Mouse (Mus musculus) kidney, embryonic 14.5 days (tissue): ENCODE measurements around the gene Snrnp200. TPM values are rescaled to one million over a fixed set of nuclear protein-coding genes. Genes with fewer than 3 reads are reported as not detected.
A peak's percentile ranks its signal among the peaks of the same experiment; 100 is the strongest.

Experiments
- ATAC-seq: fragments of 200-750 bp; cut with Nextera tagmentation; 2 replicates; pipeline ENCODE4 v1.8.0; 2017; ENCODE audit warnings: moderate number of reproducible peaks, mild to moderate bottlenecking, moderate TSS enrichment, moderate library complexity; ENCODE audit not compliant: low FRiP score, low TSS enrichment
- H3K27ac ChIP-seq: fragments of 300-500 bp; sonication (generic); 2 replicates; pipeline ENCODE4 v1.5.1; 2014; ENCODE audit warnings: low read depth, mild to moderate bottlenecking, low read length, moderate library complexity, mixed read lengths
- H3K27me3 ChIP-seq: fragments of 300-500 bp; sonication (generic); 2 replicates; pipeline ENCODE4 v1.6.1; 2014; ENCODE audit warnings: mild to moderate bottlenecking, low read length; ENCODE audit not compliant: control insufficient read depth, insufficient read depth
- H3K36me3 ChIP-seq: fragments of 300-500 bp; sonication (generic); 2 replicates; pipeline ENCODE4 v1.6.1; 2014; ENCODE audit warnings: low read length, mixed read lengths; ENCODE audit not compliant: control insufficient read depth, insufficient read depth
- H3K4me1 ChIP-seq: fragments of 300-500 bp; sonication (generic); 2 replicates; pipeline ENCODE4 v1.6.1; 2014; ENCODE audit warnings: low read length, mixed read lengths; ENCODE audit not compliant: control insufficient read depth, insufficient read depth
- H3K4me2 ChIP-seq: fragments of 300-500 bp; sonication (generic); replicated peaks from 2 replicates; pipeline ENCODE4 v1.6.1; 2014; ENCODE audit warnings: low read depth, mild to moderate bottlenecking, low read length
- H3K4me3 ChIP-seq: fragments of 300-500 bp; sonication (generic); 2 replicates; pipeline ENCODE4 v1.5.1; 2014; ENCODE audit warnings: mild to moderate bottlenecking, low read length
- H3K9ac ChIP-seq: fragments of 300-500 bp; sonication (generic); 2 replicates; pipeline ENCODE4 v1.6.1; 2014; ENCODE audit warnings: low read depth, mild to moderate bottlenecking, low read length, moderate library complexity
- H3K9me3 ChIP-seq: fragments of 300-500 bp; sonication (generic); 2 replicates; pipeline ENCODE4 v1.6.1; 2016; ENCODE audit warnings: low read length; ENCODE audit not compliant: control insufficient read depth
- WGBS: fragments of 180-500 bp; shearing (Covaris S2); extraction: QIAGEN DNeasy Blood & Tissue Kit; methylation state at CpG from one replicate; pipeline ENCODE4 v1.1.7; 2014; 5-methylcytosine and 5-hydroxymethylcytosine counted together
- polyA plus RNA-seq: library from polyadenylated mRNA; unstranded; fragments of >200 nt; fragmentation: Nextera tagmentation; extraction: Ambion mirVana; gene quantifications from 2 replicates; pipeline ENCODE4 v1.2.1, GENCODE M21; 2014

The Snrnp200 gene
- polyA plus RNA-seq, 1 experiment from 2014 or later, result 85.9 TPM

- Histone ChIP-seq H3K9me3 (no peaks in the 10 kb centered on the region), H3K4me2 (no peak overlapping the region), H3K4me1 (peaks cover 25% of the 10 kb centered on the region; the same call in 1 of the 2 replicates), H3K9ac (no peak overlapping the region), H3K27ac (no peak overlapping the region), H3K36me3 (peaks cover 9% of the 10 kb centered on the region), H3K4me3 (no peak overlapping the region), H3K27me3 (no peaks in the 10 kb centered on the region)
- ATAC-seq, result no peak
- 80% methylated on average over 9 of the region's 9 CpGs for WGBS
These were observed 42.3 kb downstream of the Snrnp200 start for GRCm38 (mm10) chr2:127250291-127251008.

- WGBS, result 62% methylated on average over 3 of the region's 3 CpGs
- no peak for ATAC-seq
- peaks cover 22% of the 10 kb centered on the region; the same call in 1 of the 2 replicates for H3K4me1 ChIP-seq
- H3K4me3 ChIP-seq, result no peak overlapping the region
- H3K27ac ChIP-seq, result no peak overlapping the region
- no peaks in the 10 kb centered on the region for H3K27me3 ChIP-seq
- H3K36me3 ChIP-seq, result peaks cover 7% of the 10 kb centered on the region; the same call in 1 of the 2 replicates
- H3K4me2 ChIP-seq, result no peak overlapping the region
- H3K9me3 ChIP-seq, result no peaks in the 10 kb centered on the region
- no peak overlapping the region for H3K9ac ChIP-seq
These were observed 43.3 kb downstream of the Snrnp200 start for GRCm38 (mm10) chr2:127251457-127251856.

- Histone ChIP-seq H3K27me3 (no peaks in the 10 kb centered on the region), H3K36me3 (peaks cover 12% of the 10 kb centered on the region), H3K4me1 (peaks cover 17% of the 10 kb centered on the region; the same call in 1 of the 2 replicates), H3K9me3 (no peaks in the 10 kb centered on the region), H3K9ac (no peak overlapping the region), H3K4me2 (no peak overlapping the region), H3K4me3 (no peak overlapping the region), H3K27ac (no peak overlapping the region)
- no peak for ATAC-seq
- 37% methylated on average over 3 of the region's 3 CpGs for WGBS
These were observed 43.8 kb downstream of the Snrnp200 start for GRCm38 (mm10) chr2:127251880-127252527.

GRCm38 (mm10) chr2:127252787-127253186, 44.6 kb downstream of the Snrnp200 start:
- Histone ChIP-seq H3K36me3 (peaks cover 19% of the 10 kb centered on the region), H3K9me3 (no peaks in the 10 kb centered on the region), H3K4me1 (0 out of 2 replicates have a peak, but pooled peaks cover 16% of the 10 kb centered on the region), H3K27ac (no peak overlapping the region), H3K27me3 (no peaks in the 10 kb centered on the region), H3K4me3 (no peak overlapping the region), H3K9ac (no peak overlapping the region), H3K4me2 (no peak overlapping the region)
- WGBS, result 40% methylated on average over 5 of the region's 5 CpGs
- no peak for ATAC-seq

- H3K36me3 ChIP-seq, result peaks cover 34% of the 10 kb centered on the region
- WGBS, result 68% methylated on average over 3 of the region's 3 CpGs
- no peak for ATAC-seq
These were observed 46.5 kb downstream of the Snrnp200 start for GRCm38 (mm10) chr2:127254604-127255134.

GRCm38 (mm10) chr2:127255294-127255693, 47.1 kb downstream of the Snrnp200 start:
- Histone ChIP-seq H3K9me3 (no peaks in the 10 kb centered on the region), H3K27me3 (no peaks in the 10 kb centered on the region), H3K4me1 (0 out of 2 replicates have a peak, but pooled peaks cover 5% of the 10 kb centered on the region), H3K4me2 (no peak overlapping the region), H3K4me3 (no peak overlapping the region), H3K36me3 (peaks cover 38% of the 10 kb centered on the region), H3K9ac (no peak overlapping the region), H3K27ac (no peak overlapping the region)
- peak; percentile 51; the same call in 1 of the 2 replicates for ATAC-seq
- 58% methylated on average over 6 of the region's 6 CpGs for WGBS

More at GRCm38 (mm10) chr2:127254604-127255134, 46.5 kb downstream of the Snrnp200 start:
- no peak overlapping the region for H3K27ac ChIP-seq
- H3K9ac ChIP-seq, result no peak overlapping the region
- H3K27me3 ChIP-seq, result no peaks in the 10 kb centered on the region
- no peak overlapping the region for H3K4me2 ChIP-seq
- no peak overlapping the region for H3K4me3 ChIP-seq
- no peaks in the 10 kb centered on the region for H3K9me3 ChIP-seq
- 0 out of 2 replicates have a peak, but pooled peaks cover 5% of the 10 kb centered on the region for H3K4me1 ChIP-seq

- Histone ChIP-seq H3K4me2 (no peak overlapping the region), H3K9ac (no peak overlapping the region), H3K27ac (no peak overlapping the region), H3K9me3 (no peaks in the 10 kb centered on the region), H3K4me1 (no peaks in the 10 kb centered on the region), H3K36me3 (peaks cover 38% of the 10 kb centered on the region), H3K4me3 (no peak overlapping the region), H3K27me3 (no peaks in the 10 kb centered on the region)
- ATAC-seq, result no peak
- WGBS, result 86% methylated on average over 5 of the region's 5 CpGs
These were observed 51.2 kb downstream of the Snrnp200 start for GRCm38 (mm10) chr2:127259340-127259739.

- Histone ChIP-seq H3K4me1 (no peaks in the 10 kb centered on the region), H3K9ac (no peak overlapping the region), H3K36me3 (peaks cover 21% of the 10 kb centered on the region), H3K27me3 (no peaks in the 10 kb centered on the region), H3K4me2 (no peak overlapping the region), H3K4me3 (no peak overlapping the region), H3K9me3 (no peaks in the 10 kb centered on the region), H3K27ac (no peak overlapping the region)
- no peak for ATAC-seq
These were observed 54.3 kb downstream of the Snrnp200 start for GRCm38 (mm10) chr2:127262480-127262879.

GRCm38 (mm10) chr2:127267854-127268253, 59.7 kb downstream of the Snrnp200 start:
- no peak overlapping the region for H3K27ac ChIP-seq
- H3K27me3 ChIP-seq, result no peaks in the 10 kb centered on the region
- peaks cover 6% of the 10 kb centered on the region; the same call in 1 of the 2 replicates for H3K4me1 ChIP-seq
- no peaks in the 10 kb centered on the region for H3K9me3 ChIP-seq
- WGBS, result 49% methylated on average over 4 of the region's 4 CpGs
- no peak overlapping the region for H3K9ac ChIP-seq
- H3K4me3 ChIP-seq, result no peak overlapping the region
- no peak for ATAC-seq
- no peak overlapping the region for H3K4me2 ChIP-seq
- no peaks in the 10 kb centered on the region for H3K36me3 ChIP-seq
